Mouse (Mus musculus) megakaryocyte, embryonic 14.5 days (primary cell): ENCODE data around the gene Kptn.

Experiments
- FLI1 ChIP-seq: IDR thresholded peaks from 2 replicates; pipeline ENCODE4 v1.6.1; 2012; ENCODE audit warnings: low read length, inconsistent platforms, mixed read lengths
- GATA1 ChIP-seq: IDR thresholded peaks from 3 replicates; pipeline ENCODE4 v1.6.1; 2012; ENCODE audit warnings: mixed read lengths, low read length, inconsistent platforms, borderline replicate concordance

DNA sequence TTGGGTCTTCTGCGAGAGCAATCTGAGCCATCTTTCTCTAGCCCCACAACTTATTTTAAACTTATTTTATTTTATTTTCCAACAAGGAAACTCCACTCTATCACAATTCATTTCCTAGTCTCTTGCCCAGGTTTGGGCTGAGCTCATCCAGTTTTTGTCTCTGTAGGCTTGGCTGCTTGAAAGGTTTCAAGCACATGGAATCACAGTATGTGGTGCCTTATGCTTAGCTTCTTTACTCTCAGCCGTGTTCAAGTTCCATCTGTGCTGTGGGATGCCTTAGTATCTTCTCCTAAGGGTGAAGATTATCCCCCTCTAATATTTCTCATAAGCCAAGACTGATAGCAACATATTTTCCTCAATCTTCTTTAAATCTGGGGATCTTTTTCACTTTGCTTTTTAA, 32.1 kb upstream of the Kptn start:
- TF ChIP-seq GATA1: no peak
- no peak for TF ChIP-seq FLI1
